Mouse (Mus musculus) lung, postnatal 14 days (tissue): ENCODE results near the gene Smarcc2.

Experiments used
- DNase-seq: peaks from one replicate; pipeline ENCODE4 v3.0.0; 2021

Smarcc2 gene

GRCm38 (mm10) chr10:128522351-128522750 is 63.3 kb downstream of the Smarcc2 start:
- DNase-seq = no peak

- peak; percentile 24 for DNase-seq
Observed at GRCm38 (mm10) chr10:128524111-128524731, 65.2 kb downstream of the Smarcc2 start.

GRCm38 (mm10) chr10:128524732-128525662 is 65.9 kb downstream of the Smarcc2 start:
- peak; percentile 62 for DNase-seq

- peak; percentile 93 for DNase-seq
Observed at GRCm38 (mm10) chr10:128525671-128526308, 66.7 kb downstream of the Smarcc2 start, which contains the start of gene Esyt1. Esyt1 (minus strand) TSS chr10:128525871.

GRCm38 (mm10) chr10:128526366-128527356 is 67.6 kb downstream of the Smarcc2 start:
- DNase-seq = no peak

- DNase-seq = no peak
Observed at GRCm38 (mm10) chr10:128535206-128535605, 76.2 kb downstream of the Smarcc2 start.

GRCm38 (mm10) chr10:128535624-128536265 is 76.7 kb downstream of the Smarcc2 start:
- no peak for DNase-seq

GRCm38 (mm10) chr10:128536266-128536940 is 77.4 kb downstream of the Smarcc2 start:
- peak; percentile 92 for DNase-seq

GRCm38 (mm10) chr10:128538340-128538870 is 79.4 kb downstream of the Smarcc2 start:
- no peak for DNase-seq
